Mouse (Mus musculus) testis, adult 2 months (tissue): ENCODE data around the gene Fbxo6.

Source experiments
- CTCF ChIP-seq: fragments of 200-500 bp; IDR thresholded peaks from 2 replicates; pipeline ENCODE4 v1.5.1; 2012; ENCODE audit warnings: low read depth, mild to moderate bottlenecking, inconsistent platforms, low read length, moderate library complexity; ENCODE audit not compliant: control insufficient read depth, insufficient read depth, insufficient replicate concordance
- POLR2A ChIP-seq: fragments of 200-500 bp; IDR thresholded peaks from 2 replicates; pipeline ENCODE4 v1.6.1; 2012; ENCODE audit warnings: low read depth, mild to moderate bottlenecking, inconsistent platforms, low read length, moderate library complexity; ENCODE audit not compliant: control insufficient read depth

GRCm38 (mm10) chr4:148165551-148165950, 13.6 kb upstream of the Fbxo6 start:
- no peak for TF ChIP-seq CTCF
- TF ChIP-seq POLR2A = no peak
